Comparison of ENCODE assay signal across 19 mouse cellular contexts in the genomic region with DNA sequence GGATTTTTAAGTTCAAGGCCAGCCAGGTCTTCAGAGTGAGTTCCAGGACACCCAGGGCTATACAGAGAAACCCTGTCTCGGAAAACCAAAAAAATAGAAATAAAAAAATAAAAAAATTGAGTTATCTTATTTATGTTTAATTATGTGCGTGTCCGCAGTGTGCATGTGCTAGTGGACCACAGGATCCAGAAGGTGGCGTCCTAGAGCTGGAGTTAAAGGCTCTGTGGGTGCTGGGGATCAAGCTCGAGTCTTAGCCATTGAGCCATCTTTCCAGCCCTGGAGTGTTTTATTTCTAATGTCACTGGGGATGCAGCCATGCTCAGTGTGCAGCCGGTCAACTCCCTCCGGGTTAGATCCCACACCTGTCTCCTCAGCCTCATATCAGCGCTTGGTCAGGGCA. TPM values are rescaled to one million over a fixed set of nuclear protein-coding genes. Genes with fewer than 3 reads are reported as not detected.
DNase-seq lines count a peak whose midpoint lies in the region; ATAC-seq and TF ChIP-seq lines count a peak whose summit lies in the region.
"Had no signal": no experiment of that assay in that cellular context is flagged by ENCODE, and none has a peak within 500 bp of the region (broad histone marks: within the 10 kb centered on the region; RNA-seq: fewer than 3 reads in every experiment).

No protein-coding gene starts in this region.

- no peaks in the 10 kb centered on the region for H3K36me3 ChIP-seq in midbrain, embryonic 11.5 days (ENCODE audit: control insufficient read depth, insufficient read depth, low read length)
- H3K36me3 ChIP-seq in midbrain, embryonic 14.5 days (ENCODE audit: control insufficient read depth, insufficient read depth, low read length): no peaks in the 10 kb centered on the region
- H3K36me3 ChIP-seq in ES-Bruce4 (ENCODE audit: control insufficient read depth, insufficient read depth, low read length, poor library complexity, severe bottlenecking): no peaks in the 10 kb centered on the region
- H3K36me3 ChIP-seq in embryonic facial prominence, embryonic 10.5 days (replicated peaks): no peaks in the 10 kb centered on the region
- H3K36me3 ChIP-seq in heart, embryonic 12.5 days: no peaks in the 10 kb centered on the region
- H3K36me3 ChIP-seq: heart, embryonic 13.5 days; hindbrain, embryonic 10.5 days; hindbrain, embryonic 15.5 days; kidney, embryonic 15.5 days; limb, embryonic 12.5 days; liver, embryonic 15.5 days had no signal

- no peak for TF ChIP-seq POLR2A in ES-Bruce4 (IDR thresholded peaks at IDR 0.05; ENCODE audit: insufficient read depth, low read length)

- no peak for ATAC-seq in midbrain, embryonic 11.5 days (ENCODE audit: low FRiP score)
- no peak for ATAC-seq in midbrain, embryonic 14.5 days (ENCODE audit: low FRiP score, low TSS enrichment)
- no peak for ATAC-seq in heart, embryonic 12.5 days (ENCODE audit: insufficient number of reproducible peaks, low FRiP score)
- no peak for ATAC-seq in cerebellum, adult (ENCODE audit: insufficient number of reproducible peaks, low FRiP score, low TSS enrichment)
- ATAC-seq: inflammation-experienced regulatory T-cells, adult 6 months had no signal

- no peaks in the 10 kb centered on the region for H3K27me3 ChIP-seq in midbrain, embryonic 11.5 days (ENCODE audit: control insufficient read depth, insufficient read depth, low read length)
- H3K27me3 ChIP-seq in midbrain, embryonic 14.5 days (ENCODE audit: control insufficient read depth, insufficient read depth, low read length): no peaks in the 10 kb centered on the region
- H3K27me3 ChIP-seq in ES-Bruce4 (ENCODE audit: control insufficient read depth, insufficient read depth, low read length, poor library complexity, severe bottlenecking): no peaks in the 10 kb centered on the region
- H3K27me3 ChIP-seq in embryonic facial prominence, embryonic 10.5 days (replicated peaks; ENCODE audit: low read depth, poor library complexity, severe bottlenecking): peaks cover 5% of the 10 kb centered on the region; the same call in 1 of the 2 replicates
- no peaks in the 10 kb centered on the region; the same call in 1 of the 2 replicates for H3K27me3 ChIP-seq in heart, embryonic 12.5 days (replicated peaks)
- H3K27me3 ChIP-seq: liver, embryonic 15.5 days had no signal

- no peaks in the 10 kb centered on the region for H3K9me3 ChIP-seq in midbrain, embryonic 11.5 days (ENCODE audit: control insufficient read depth, low read length)
- no peaks in the 10 kb centered on the region for H3K9me3 ChIP-seq in midbrain, embryonic 14.5 days (ENCODE audit: control insufficient read depth, low read length)
- no peaks in the 10 kb centered on the region for H3K9me3 ChIP-seq in ES-Bruce4 (replicated peaks; ENCODE audit: control insufficient read depth, insufficient read depth, low read length, poor library complexity, severe bottlenecking)
- H3K9me3 ChIP-seq in embryonic facial prominence, embryonic 10.5 days: no peaks in the 10 kb centered on the region
- no peaks in the 10 kb centered on the region for H3K9me3 ChIP-seq in heart, embryonic 12.5 days (replicated peaks)
- H3K9me3 ChIP-seq: heart, embryonic 13.5 days; hindbrain, embryonic 10.5 days; hindbrain, embryonic 15.5 days; kidney, embryonic 15.5 days; limb, embryonic 12.5 days; liver, embryonic 15.5 days had no signal

- no peak overlapping the region for H3K4me3 ChIP-seq in midbrain, embryonic 11.5 days (ENCODE audit: low read depth, low read length)
- H3K4me3 ChIP-seq in midbrain, embryonic 14.5 days (replicated peaks; ENCODE audit: low read depth, low read length): no peak overlapping the region
- no peak overlapping the region for H3K4me3 ChIP-seq in ES-Bruce4 (ENCODE audit: low read depth, low read length)
- no peak overlapping the region for H3K4me3 ChIP-seq in embryonic facial prominence, embryonic 10.5 days
- no peak overlapping the region for H3K4me3 ChIP-seq in heart, embryonic 12.5 days
- H3K4me3 ChIP-seq: hindbrain, embryonic 10.5 days; hindbrain, embryonic 15.5 days; kidney, embryonic 15.5 days; limb, embryonic 12.5 days; liver, embryonic 15.5 days had no signal

- DNase-seq in midbrain, embryonic 11.5 days (ENCODE audit: low spot score, missing footprints): peak; percentile 81
- no peak for DNase-seq in midbrain, embryonic 14.5 days
- no peak for DNase-seq in embryonic facial prominence, embryonic 10.5 days (ENCODE audit: low spot score)
- DNase-seq in urinary bladder, postnatal 10 days (ENCODE audit: low spot score): no peak
- DNase-seq: kidney, postnatal 25 days; lung, postnatal 14 days; thymus, postnatal 14 days had no signal

- no peak overlapping the region for H3K4me2 ChIP-seq in midbrain, embryonic 11.5 days
- no peak overlapping the region for H3K4me2 ChIP-seq in midbrain, embryonic 14.5 days (ENCODE audit: low read length)
- H3K4me2 ChIP-seq in heart, embryonic 12.5 days: no peak overlapping the region
- H3K4me2 ChIP-seq: limb, embryonic 12.5 days; liver, embryonic 15.5 days had no signal

- TF ChIP-seq EP300 in ES-Bruce4 (IDR thresholded peaks at IDR 0.05; ENCODE audit: insufficient read depth, low read depth, low read length): no peak

- no peaks in the 10 kb centered on the region for H3K4me1 ChIP-seq in midbrain, embryonic 11.5 days (ENCODE audit: control insufficient read depth, insufficient read depth, low read length)
- H3K4me1 ChIP-seq in midbrain, embryonic 14.5 days (ENCODE audit: control insufficient read depth, insufficient read depth, low read length): no peaks in the 10 kb centered on the region; the same call in 1 of the 2 replicates
- H3K4me1 ChIP-seq in ES-Bruce4 (ENCODE audit: control insufficient read depth, insufficient read depth, low read length): no peaks in the 10 kb centered on the region
- peaks cover 65% of the 10 kb centered on the region for H3K4me1 ChIP-seq in embryonic facial prominence, embryonic 10.5 days
- peaks cover 3% of the 10 kb centered on the region; the same call in 1 of the 2 replicates for H3K4me1 ChIP-seq in heart, embryonic 12.5 days (replicated peaks)
- H3K4me1 ChIP-seq: hindbrain, embryonic 15.5 days; liver, embryonic 15.5 days had no signal

- WGBS in midbrain, embryonic 11.5 days: 88% methylated on average over 8 of the region's 8 CpGs
- 90% methylated on average over 8 of the region's 8 CpGs for WGBS in midbrain, embryonic 14.5 days
- 91% methylated on average over 8 of the region's 8 CpGs for WGBS in embryonic facial prominence, embryonic 10.5 days
- 78% methylated on average over 8 of the region's 8 CpGs for WGBS in heart, embryonic 12.5 days

- H3K9ac ChIP-seq in midbrain, embryonic 11.5 days (ENCODE audit: low read length): no peak overlapping the region
- no peak overlapping the region for H3K9ac ChIP-seq in midbrain, embryonic 14.5 days (replicated peaks; ENCODE audit: low read length)
- H3K9ac ChIP-seq in ES-Bruce4 (ENCODE audit: low read depth, poor library complexity, severe bottlenecking): no peak overlapping the region
- H3K9ac ChIP-seq in heart, embryonic 12.5 days: no peak overlapping the region
- H3K9ac ChIP-seq: hindbrain, embryonic 15.5 days; kidney, embryonic 15.5 days; limb, embryonic 12.5 days; liver, embryonic 15.5 days; lung, embryonic 14.5 days had no signal

- peak; percentile 52 for TF ChIP-seq CTCF in ES-Bruce4 (IDR thresholded peaks at IDR 0.05; ENCODE audit: low read depth, low read length)

- H3K27ac ChIP-seq in midbrain, embryonic 11.5 days (ENCODE audit: low read depth, low read length): no peak overlapping the region
- H3K27ac ChIP-seq in midbrain, embryonic 14.5 days (replicated peaks; ENCODE audit: low read depth, low read length): no peak overlapping the region
- no peak overlapping the region for H3K27ac ChIP-seq in ES-Bruce4 (ENCODE audit: insufficient read depth, low read length)
- peak overlapping the region; percentile 40 for H3K27ac ChIP-seq in embryonic facial prominence, embryonic 10.5 days (replicated peaks)
- H3K27ac ChIP-seq in heart, embryonic 12.5 days (ENCODE audit: poor library complexity, severe bottlenecking): no peak overlapping the region
- H3K27ac ChIP-seq: heart, adult 2 months; heart, embryonic 13.5 days; hindbrain, embryonic 10.5 days; hindbrain, embryonic 15.5 days; kidney, embryonic 15.5 days; limb, embryonic 12.5 days; liver, embryonic 15.5 days had no signal

RNA-seq across cellular contexts. Expression of a gene that starts 29.7 kb away (rescaled TPM):
- polyA plus RNA-seq in midbrain, embryonic 11.5 days (2014; fragmentation: Nextera tagmentation; extraction: Ambion mirVana): 0.92 and 1.8 TPM in 2 replicates
- 0.16 TPM in 1 of 2 replicates, not detected in the other for polyA plus RNA-seq in midbrain, embryonic 14.5 days (2014; fragmentation: Nextera tagmentation; extraction: Ambion mirVana)
- polyA plus RNA-seq in ES-Bruce4 (2011; ENCODE audit: insufficient read depth, insufficient read length, low read depth, missing spikeins): 13.5 and 14.7 TPM in 2 replicates
- polyA plus RNA-seq in embryonic facial prominence, embryonic 10.5 days (2016; fragmentation: Nextera tagmentation; extraction: Ambion mirVana): 8.1 and 11.0 TPM in 2 replicates
- 0.18 and 0.36 TPM in 2 replicates for polyA plus RNA-seq in heart, embryonic 12.5 days (2016; fragmentation: Nextera tagmentation; extraction: Ambion mirVana)
